Mouse (Mus musculus): ENCODE results near the gene Tmem110.

Tmem110 gene

GRCm38 (mm10) chr14:30825476-30826131, at the start of gene Tmem110:
Tmem110 (plus strand) TSS chr14:30825590.
- peak; percentile 85 to 94 for DNase-seq (ENCODE audit: inconsistent age in 2 of 2, low spot score in 1 of 2)

GRCm38 (mm10) chr14:30784614-30785013, 40.8 kb upstream of the Tmem110 start:
- no peak for DNase-seq (ENCODE audit: inconsistent age in 2 of 2, low spot score in 1 of 2)

GRCm38 (mm10) chr14:30789471-30789870, 35.9 kb upstream of the Tmem110 start:
- DNase-seq (ENCODE audit: inconsistent age in 2 of 2, low spot score in 1 of 2) = peak; percentile 71 to 87

GRCm38 (mm10) chr14:30792871-30793270, 32.5 kb upstream of the Tmem110 start:
- no peak for DNase-seq (ENCODE audit: inconsistent age in 2 of 2, low spot score in 1 of 2)

- no peak for DNase-seq (ENCODE audit: inconsistent age in 2 of 2, low spot score in 1 of 2)
These were observed 23.6 kb upstream of the Tmem110 start for GRCm38 (mm10) chr14:30801756-30802155.

GRCm38 (mm10) chr14:30821136-30821535, 4.3 kb upstream of the Tmem110 start:
- no peak for DNase-seq (ENCODE audit: inconsistent age in 2 of 2, low spot score in 1 of 2)

GRCm38 (mm10) chr14:30824456-30824995, 864 bp upstream of the Tmem110 start:
- no peak for DNase-seq (ENCODE audit: inconsistent age in 2 of 2, low spot score in 1 of 2)

GRCm38 (mm10) chr14:30825021-30825475, 342 bp upstream of the Tmem110 start:
- no peak for DNase-seq (ENCODE audit: inconsistent age in 2 of 2, low spot score in 1 of 2)

GRCm38 (mm10) chr14:30826174-30827140, 1.1 kb downstream of the Tmem110 start:
- no peak for DNase-seq (ENCODE audit: inconsistent age in 2 of 2, low spot score in 1 of 2)

GRCm38 (mm10) chr14:30827480-30827879, 2.1 kb downstream of the Tmem110 start:
- no peak for DNase-seq (ENCODE audit: inconsistent age in 2 of 2, low spot score in 1 of 2)

GRCm38 (mm10) chr14:30828077-30828476, 2.7 kb downstream of the Tmem110 start:
- DNase-seq (ENCODE audit: inconsistent age in 2 of 2, low spot score in 1 of 2) = no peak

GRCm38 (mm10) chr14:30828635-30829460, 3.5 kb downstream of the Tmem110 start:
- peak; percentile 37 to 81 for DNase-seq (ENCODE audit: inconsistent age in 2 of 2, low spot score in 1 of 2)

- DNase-seq (ENCODE audit: inconsistent age in 2 of 2, low spot score in 1 of 2) = no peak
These were observed 12.1 kb downstream of the Tmem110 start for GRCm38 (mm10) chr14:30837416-30837996.

- DNase-seq (ENCODE audit: inconsistent age in 2 of 2, low spot score in 1 of 2) = no peak
These were observed 18.3 kb downstream of the Tmem110 start for GRCm38 (mm10) chr14:30843701-30844100.

GRCm38 (mm10) chr14:30850504-30850903, 25.1 kb downstream of the Tmem110 start:
- DNase-seq (ENCODE audit: inconsistent age in 2 of 2, low spot score in 1 of 2) = no peak

GRCm38 (mm10) chr14:30852325-30852724, 26.9 kb downstream of the Tmem110 start:
- no peak for DNase-seq (ENCODE audit: inconsistent age in 2 of 2, low spot score in 1 of 2)

GRCm38 (mm10) chr14:30855316-30855715, 29.9 kb downstream of the Tmem110 start:
- DNase-seq (ENCODE audit: inconsistent age in 2 of 2, low spot score in 1 of 2) = peak in 1 of 2 experiments; percentile 44

GRCm38 (mm10) chr14:30856885-30857507, 31.6 kb downstream of the Tmem110 start:
- DNase-seq (ENCODE audit: inconsistent age in 2 of 2, low spot score in 1 of 2) = peak in 1 of 2 experiments; percentile 46

- DNase-seq (ENCODE audit: inconsistent age in 2 of 2, low spot score in 1 of 2) = peak in 1 of 2 experiments; percentile 63
These were observed 32.6 kb downstream of the Tmem110 start for GRCm38 (mm10) chr14:30857990-30858389.

All from adrenal gland, adult (tissue).